Mouse (Mus musculus) kidney, postnatal 0 days (tissue): Measurements from ENCODE around the gene Fbxo30. TPM values are rescaled to one million over a fixed set of nuclear protein-coding genes. Genes with fewer than 3 reads are reported as not detected.
A peak's percentile ranks its signal among the peaks of the same experiment; 100 is the strongest.

Experiments
- ATAC-seq: fragments of 200-750 bp; cut with Nextera tagmentation; replicated peaks from 2 replicates; pipeline ENCODE4 v1.8.0; 2017; ENCODE audit warnings: low read depth, moderate number of reproducible peaks, moderate TSS enrichment, moderate library complexity; ENCODE audit not compliant: low FRiP score
- DNase-seq: peaks from one replicate; pipeline ENCODE4 v3.0.0-alpha.2; 2016; ENCODE audit warnings: low spot score
- H3K27ac ChIP-seq: fragments of 300-500 bp; sonication (generic); 2 replicates; pipeline ENCODE4 v1.5.1; 2014; ENCODE audit warnings: mild to moderate bottlenecking
- H3K27me3 ChIP-seq: fragments of 300-500 bp; sonication (generic); 2 replicates; pipeline ENCODE4 v1.6.1; 2014; ENCODE audit warnings: low read length, mixed read lengths; ENCODE audit not compliant: insufficient read depth
- H3K36me3 ChIP-seq: fragments of 300-500 bp; sonication (generic); 2 replicates; pipeline ENCODE4 v1.6.1; 2014; ENCODE audit warnings: low read length, mixed read lengths; ENCODE audit not compliant: insufficient read depth
- H3K4me1 ChIP-seq: fragments of 300-500 bp; sonication (generic); replicated peaks from 2 replicates; pipeline ENCODE4 v1.6.1; 2014; ENCODE audit warnings: antibody characterized with exemption, low read length, mixed read lengths; ENCODE audit not compliant: insufficient read depth
- H3K4me2 ChIP-seq: fragments of 300-500 bp; sonication (generic); 2 replicates; pipeline ENCODE4 v1.6.1; 2014; ENCODE audit warnings: mild to moderate bottlenecking, low read length, moderate library complexity, mixed read lengths
- H3K4me3 ChIP-seq: fragments of 300-500 bp; sonication (generic); replicated peaks from 2 replicates; pipeline ENCODE4 v1.5.1; 2014; ENCODE audit warnings: low read depth, low read length
- H3K9ac ChIP-seq: fragments of 300-500 bp; sonication (generic); 2 replicates; pipeline ENCODE4 v1.6.1; 2014; ENCODE audit warnings: low read depth, low read length
- H3K9me3 ChIP-seq: fragments of 300-500 bp; sonication (generic); replicated peaks from 2 replicates; pipeline ENCODE4 v1.6.1; 2016; ENCODE audit warnings: low read length, inconsistent platforms, mixed read lengths
- CTCF ChIP-seq: IDR thresholded peaks from 2 replicates; pipeline ENCODE4 v1.5.1; 2016; ENCODE audit warnings: antibody characterized with exemption, low read depth, mild to moderate bottlenecking, moderate library complexity
- WGBS: fragments of 180-500 bp; shearing (Covaris S2); extraction: QIAGEN DNeasy Blood & Tissue Kit; methylation state at CpG from one replicate; pipeline ENCODE4 v1.1.7; 2014; 5-methylcytosine and 5-hydroxymethylcytosine counted together
- polyA plus RNA-seq: library from polyadenylated mRNA; unstranded; fragments of >200 nt; fragmentation: Nextera tagmentation; extraction: Ambion mirVana; gene quantifications from 2 replicates; pipeline ENCODE4 v1.2.1, GENCODE M21; 2015

Gene Fbxo30
- polyA plus RNA-seq, 1 experiment from 2014 or later = 18.8 TPM

DNA sequence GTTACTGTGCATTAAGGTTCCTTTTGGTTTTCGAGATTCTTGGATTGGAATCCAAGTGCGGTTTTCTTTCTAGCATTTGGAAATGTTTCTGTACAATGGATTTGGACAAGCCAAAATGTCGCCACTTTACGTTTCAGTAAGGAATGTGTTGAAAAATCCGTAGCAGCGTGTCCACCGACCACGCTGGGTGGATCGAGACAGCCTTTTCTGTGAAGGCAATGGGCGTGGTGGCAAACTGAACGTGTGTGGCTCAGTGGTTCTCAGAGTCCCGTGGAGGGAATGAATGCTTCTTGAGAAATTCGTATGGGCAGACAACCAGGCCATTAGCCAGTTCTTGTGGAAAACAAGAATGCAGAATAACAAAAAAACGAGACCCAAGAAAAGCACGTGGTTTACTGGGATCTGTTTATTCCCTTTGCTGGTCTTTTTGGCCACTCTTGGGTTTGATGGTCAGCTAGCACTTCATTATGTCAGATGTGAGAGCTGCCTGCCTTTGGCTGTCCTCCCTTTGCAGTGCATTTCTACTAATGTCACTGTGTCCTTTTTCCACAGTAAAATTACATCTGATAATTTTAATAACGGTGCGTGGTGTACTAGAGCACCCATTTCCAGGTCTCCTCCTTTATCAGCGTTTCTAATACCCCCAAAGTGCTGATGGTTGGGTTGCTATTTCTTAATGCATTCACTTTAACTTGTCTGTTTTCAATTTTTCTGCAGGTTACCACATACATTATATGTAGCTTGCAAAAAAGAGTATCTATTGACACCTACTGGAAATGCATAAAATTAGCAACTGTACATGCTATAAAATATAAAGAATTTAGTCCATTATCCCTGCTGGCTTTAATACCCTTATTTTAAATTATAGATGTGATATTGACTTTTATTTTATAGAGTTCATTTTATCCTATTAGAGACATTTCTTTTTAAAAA is 63.7 kb downstream of the Fbxo30 start:
- no peaks in the 10 kb centered on the region for H3K4me1 ChIP-seq

More for the DNA sequence above, 63.7 kb downstream of the Fbxo30 start:
- no peak overlapping the region for H3K9ac ChIP-seq
- H3K4me2 ChIP-seq = no peak overlapping the region
- DNase-seq = peak; percentile 14
- H3K9me3 ChIP-seq = no peaks in the 10 kb centered on the region
- whole genome bisulfite sequencing = 83% methylated on average over 18 of the region's 18 CpGs
- H3K27ac ChIP-seq = no peak overlapping the region
- no peak for ATAC-seq
- no peaks in the 10 kb centered on the region for H3K27me3 ChIP-seq
- H3K36me3 ChIP-seq = no peaks in the 10 kb centered on the region
- TF ChIP-seq CTCF = peak; percentile 31
- no peak overlapping the region for H3K4me3 ChIP-seq

Other genes with a start within 250 kb of the Fbxo30 start
- gene Grm1, start 199.0 kb upstream of the Fbxo30 start, polyA plus RNA-seq = not detected in 2 replicates
- 10.7 and 11.0 TPM in 2 replicates for gene Shprh, start 131.9 kb upstream of the Fbxo30 start, polyA plus RNA-seq
- gene Epm2a, start 62.1 kb downstream of the Fbxo30 start, polyA plus RNA-seq = 0.65 and 0.87 TPM in 2 replicates